Mouse (Mus musculus): ENCODE data around the gene Tbc1d15. TPM values are rescaled to one million over a fixed set of nuclear protein-coding genes. Genes with fewer than 3 reads are reported as not detected.
"Not testable (repeated sequence)": the region's sequence is repeated elsewhere in the genome, so short reads cannot be mapped to it uniquely, and the experiment has no call there.

The Tbc1d15 gene
- total RNA-seq, 2 experiments from 2014 or later: 53.6 to 56.9 TPM

GRCm38 (mm10) chr10:115181034-115181433 is 70.2 kb downstream of the Tbc1d15 start:
- no peak for DNase-seq (ENCODE audit: extremely low spot score in 1 of 2, low spot score in 2 of 2)
- Histone ChIP-seq H3K27ac (no peak overlapping the region), H3K4me3 (no peak overlapping the region)
- intact Hi-C loops (cut with DNase I): no loop called here
- TF ChIP-seq CTCF (IDR thresholded peaks at IDR 0.05): no peak

GRCm38 (mm10) chr10:115178019-115178418 is 73.2 kb downstream of the Tbc1d15 start:
- H3K27ac ChIP-seq; intact Hi-C loops (cut with DNase I); H3K4me3 ChIP-seq; DNase-seq (ENCODE audit: extremely low spot score in 1 of 2, low spot score in 2 of 2): not testable (repeated sequence)

GRCm38 (mm10) chr10:115175591-115175991 is 75.7 kb downstream of the Tbc1d15 start:
- peak in 1 of 2 experiments; percentile 19 for DNase-seq (ENCODE audit: extremely low spot score in 1 of 2, low spot score in 2 of 2)

GRCm38 (mm10) chr10:115173336-115173735 is 77.9 kb downstream of the Tbc1d15 start:
- no peak overlapping the region for H3K27ac ChIP-seq
- H3K4me3 ChIP-seq: no peak overlapping the region
- no peak for DNase-seq (ENCODE audit: extremely low spot score in 1 of 2, low spot score in 2 of 2)
- intact Hi-C loops (cut with DNase I): no loop called here
- no peak for TF ChIP-seq CTCF (IDR thresholded peaks at IDR 0.05)

More at GRCm38 (mm10) chr10:115175591-115175991, 75.7 kb downstream of the Tbc1d15 start:
- Histone ChIP-seq H3K27ac (no peak overlapping the region), H3K4me3 (0 out of 2 replicates have a peak overlapping the region, but pooled peaks have one; percentile 16)
- intact Hi-C loops (cut with DNase I): no loop called here
- no peak for TF ChIP-seq CTCF (IDR thresholded peaks at IDR 0.05)

- Histone ChIP-seq H3K4me3 (no peak overlapping the region), H3K27ac (no peak overlapping the region)
- DNase-seq (ENCODE audit: extremely low spot score in 1 of 2, low spot score in 2 of 2): peak in 1 of 2 experiments; percentile 23
- no peak for TF ChIP-seq CTCF (IDR thresholded peaks at IDR 0.05)
- intact Hi-C loops (cut with DNase I): no loop called here
These were observed 79.9 kb downstream of the Tbc1d15 start for GRCm38 (mm10) chr10:115171351-115171818.

GRCm38 (mm10) chr10:115170496-115171350 is 80.5 kb downstream of the Tbc1d15 start:
- intact Hi-C loops (cut with DNase I): no loop called here
- H3K27ac ChIP-seq: no peak overlapping the region

GRCm38 (mm10) chr10:115169410-115169809 is 81.9 kb downstream of the Tbc1d15 start:
- Histone ChIP-seq H3K27ac (no peak overlapping the region), H3K4me3 (no peak overlapping the region)
- no peak for TF ChIP-seq CTCF (IDR thresholded peaks at IDR 0.05)
- intact Hi-C loops (cut with DNase I): no loop called here
- no peak for DNase-seq (ENCODE audit: extremely low spot score in 1 of 2, low spot score in 2 of 2)

More at GRCm38 (mm10) chr10:115170496-115171350, 80.5 kb downstream of the Tbc1d15 start:
- DNase-seq (ENCODE audit: extremely low spot score in 1 of 2, low spot score in 2 of 2): no peak
- H3K4me3 ChIP-seq: no peak overlapping the region
- TF ChIP-seq CTCF (IDR thresholded peaks at IDR 0.05): no peak

- TF ChIP-seq CTCF (IDR thresholded peaks at IDR 0.05): no peak
- DNase-seq (ENCODE audit: extremely low spot score in 1 of 2, low spot score in 2 of 2): no peak
- intact Hi-C loops (cut with DNase I): no loop called here
- no peak overlapping the region for H3K4me3 ChIP-seq
- no peak overlapping the region for H3K27ac ChIP-seq
These were observed 91.0 kb downstream of the Tbc1d15 start for GRCm38 (mm10) chr10:115160289-115160688.

Other genes with a start within 250 kb of the Tbc1d15 start
- under 1 TPM; 0.72 to 0.79 TPM for gene Tph2, start 66.4 kb downstream of the Tbc1d15 start, total RNA-seq (2021)
- 10 to 100 TPM; 53.1 to 57.6 TPM for gene Rab21, start 64.1 kb upstream of the Tbc1d15 start, total RNA-seq (2021)
- 10 to 100 TPM; 38.3 to 40.2 TPM for gene Tmem19, start 111.0 kb upstream of the Tbc1d15 start, total RNA-seq (2021)
- gene Thap2, start 133.0 kb upstream of the Tbc1d15 start, total RNA-seq (2021): 10 to 100 TPM; 13.0 to 14.5 TPM
- 10 to 100 TPM; 54.6 to 61.2 TPM for gene Zfc3h1, start 133.5 kb upstream of the Tbc1d15 start, total RNA-seq (2021)

All from left cerebral cortex, adult 2 months (tissue).